Mouse (Mus musculus) hindbrain, embryonic 16.5 days (tissue): ENCODE results near the gene Hipk2. TPM values are rescaled to one million over a fixed set of nuclear protein-coding genes. Genes with fewer than 3 reads are reported as not detected.

Source experiments
- ATAC-seq: fragments of 200-750 bp; cut with Nextera tagmentation; 2 replicates; pipeline ENCODE4 v1.8.0; 2017; ENCODE audit warnings: moderate TSS enrichment, moderate library complexity
- H3K27ac ChIP-seq: fragments of 300-500 bp; sonication (generic); 2 replicates; pipeline ENCODE4 v1.5.1; 2014; ENCODE audit warnings: low read depth, mild to moderate bottlenecking, control low read depth, low read length, moderate library complexity
- H3K27me3 ChIP-seq: fragments of 300-500 bp; sonication (generic); replicated peaks from 2 replicates; pipeline ENCODE4 v1.6.1; 2014; ENCODE audit warnings: low read length; ENCODE audit not compliant: control insufficient read depth, insufficient read depth
- H3K36me3 ChIP-seq: fragments of 300-500 bp; sonication (generic); 2 replicates; pipeline ENCODE4 v1.6.1; 2014; ENCODE audit warnings: mild to moderate bottlenecking, low read length, moderate library complexity, mixed read lengths; ENCODE audit not compliant: control insufficient read depth, insufficient read depth
- H3K4me1 ChIP-seq: fragments of 300-500 bp; sonication (generic); 2 replicates; pipeline ENCODE4 v1.6.1; 2014; ENCODE audit warnings: low read depth, low read length; ENCODE audit not compliant: control insufficient read depth, insufficient read depth
- H3K4me2 ChIP-seq: fragments of 300-500 bp; sonication (generic); 2 replicates; pipeline ENCODE4 v1.6.1; 2014; ENCODE audit warnings: mild to moderate bottlenecking, low read length, control low read depth, moderate library complexity
- H3K4me3 ChIP-seq: fragments of 300-500 bp; sonication (generic); 2 replicates; pipeline ENCODE4 v1.5.1; 2014; ENCODE audit warnings: mild to moderate bottlenecking, low read length, control low read depth, moderate library complexity
- H3K9ac ChIP-seq: fragments of 300-500 bp; sonication (generic); 2 replicates; pipeline ENCODE4 v1.6.1; 2014; ENCODE audit warnings: low read depth, mild to moderate bottlenecking, control low read depth, low read length, moderate library complexity
- H3K9me3 ChIP-seq: fragments of 300-500 bp; sonication (generic); 2 replicates; pipeline ENCODE4 v1.6.1; 2014; ENCODE audit warnings: mild to moderate bottlenecking, low read length, moderate library complexity; ENCODE audit not compliant: control insufficient read depth
- WGBS: fragments of 180-500 bp; shearing (Covaris S2); extraction: QIAGEN DNeasy Blood & Tissue Kit; methylation state at CpG from one replicate; pipeline ENCODE4 v1.1.7; 2014; 5-methylcytosine and 5-hydroxymethylcytosine counted together
- polyA plus RNA-seq: library from polyadenylated mRNA; unstranded; fragments of >200 nt; fragmentation: Nextera tagmentation; extraction: Ambion mirVana; gene quantifications from 2 replicates; pipeline ENCODE4 v1.2.1, GENCODE M21; 2015

The Hipk2 gene
- polyA plus RNA-seq, 1 experiment from 2014 or later: 30.3 TPM

- Histone ChIP-seq H3K36me3 (no peaks in the 10 kb centered on the region), H3K9ac (no peak overlapping the region), H3K9me3 (no peaks in the 10 kb centered on the region), H3K4me3 (no peak overlapping the region), H3K4me2 (no peak overlapping the region), H3K27ac (no peak overlapping the region), H3K4me1 (peaks cover 4% of the 10 kb centered on the region), H3K27me3 (no peaks in the 10 kb centered on the region)
- ATAC-seq: no peak
- 79% methylated on average over 4 of the region's 4 CpGs for WGBS
These were observed 69.0 kb downstream of the Hipk2 start for GRCm38 (mm10) chr6:38806963-38807445.

GRCm38 (mm10) chr6:38805612-38806011 is 70.4 kb downstream of the Hipk2 start:
- no peak for ATAC-seq
- no peak overlapping the region for H3K9ac ChIP-seq
- no peak overlapping the region for H3K4me2 ChIP-seq
- no peaks in the 10 kb centered on the region for H3K9me3 ChIP-seq
- no peaks in the 10 kb centered on the region for H3K36me3 ChIP-seq
- H3K27ac ChIP-seq: no peak overlapping the region
- H3K27me3 ChIP-seq: no peaks in the 10 kb centered on the region
- WGBS: 88% methylated on average over 2 of the region's 2 CpGs
- H3K4me3 ChIP-seq: no peak overlapping the region
- H3K4me1 ChIP-seq: peaks cover 6% of the 10 kb centered on the region

- WGBS: 74% methylated on average over 1 of the region's 1 CpGs
- no peak for ATAC-seq
- H3K27me3 ChIP-seq: no peaks in the 10 kb centered on the region
- H3K4me3 ChIP-seq: no peak overlapping the region
- H3K36me3 ChIP-seq: no peaks in the 10 kb centered on the region
- H3K27ac ChIP-seq: no peak overlapping the region
- H3K4me1 ChIP-seq: peaks cover 6% of the 10 kb centered on the region
- H3K4me2 ChIP-seq: no peak overlapping the region
- no peak overlapping the region for H3K9ac ChIP-seq
- H3K9me3 ChIP-seq: no peaks in the 10 kb centered on the region
These were observed 74.7 kb downstream of the Hipk2 start for GRCm38 (mm10) chr6:38801252-38801651.

- Histone ChIP-seq H3K9ac (no peak overlapping the region), H3K4me2 (no peak overlapping the region), H3K36me3 (no peaks in the 10 kb centered on the region), H3K9me3 (no peaks in the 10 kb centered on the region), H3K4me3 (no peak overlapping the region), H3K27me3 (no peaks in the 10 kb centered on the region), H3K4me1 (peaks cover 6% of the 10 kb centered on the region), H3K27ac (no peak overlapping the region)
- ATAC-seq: no peak
- 90% methylated on average over 3 of the region's 3 CpGs for WGBS
These were observed 78.4 kb downstream of the Hipk2 start for GRCm38 (mm10) chr6:38797548-38797947.

- Histone ChIP-seq H3K27me3 (no peaks in the 10 kb centered on the region), H3K4me3 (no peak overlapping the region), H3K9me3 (no peaks in the 10 kb centered on the region), H3K4me1 (peaks cover 2% of the 10 kb centered on the region; the same call in 1 of the 2 replicates), H3K36me3 (no peaks in the 10 kb centered on the region), H3K9ac (no peak overlapping the region), H3K4me2 (no peak overlapping the region), H3K27ac (no peak overlapping the region)
- no peak for ATAC-seq
These were observed 79.0 kb downstream of the Hipk2 start for GRCm38 (mm10) chr6:38796993-38797392.

GRCm38 (mm10) chr6:38796388-38796787 is 79.6 kb downstream of the Hipk2 start:
- H3K4me1 ChIP-seq: no peaks in the 10 kb centered on the region
- H3K4me3 ChIP-seq: no peak overlapping the region
- no peaks in the 10 kb centered on the region for H3K9me3 ChIP-seq
- no peak overlapping the region for H3K27ac ChIP-seq
- H3K9ac ChIP-seq: no peak overlapping the region
- no peak overlapping the region for H3K4me2 ChIP-seq
- no peaks in the 10 kb centered on the region for H3K27me3 ChIP-seq
- 96% methylated on average over 1 of the region's 1 CpGs for WGBS
- H3K36me3 ChIP-seq: no peaks in the 10 kb centered on the region
- ATAC-seq: no peak

- H3K9ac ChIP-seq: no peak overlapping the region
- no peaks in the 10 kb centered on the region for H3K27me3 ChIP-seq
- WGBS: 90% methylated on average over 3 of the region's 3 CpGs
- no peaks in the 10 kb centered on the region for H3K4me1 ChIP-seq
- H3K36me3 ChIP-seq: no peaks in the 10 kb centered on the region
- H3K27ac ChIP-seq: no peak overlapping the region
- H3K4me3 ChIP-seq: no peak overlapping the region
- H3K9me3 ChIP-seq: no peaks in the 10 kb centered on the region
- H3K4me2 ChIP-seq: no peak overlapping the region
- ATAC-seq: no peak
These were observed 80.7 kb downstream of the Hipk2 start for GRCm38 (mm10) chr6:38795096-38795816.

- H3K9ac ChIP-seq: no peak overlapping the region
- no peaks in the 10 kb centered on the region for H3K27me3 ChIP-seq
- H3K4me3 ChIP-seq: no peak overlapping the region
- ATAC-seq: no peak
- peaks cover 2% of the 10 kb centered on the region; the same call in 1 of the 2 replicates for H3K4me1 ChIP-seq
- H3K36me3 ChIP-seq: no peaks in the 10 kb centered on the region
- H3K4me2 ChIP-seq: no peak overlapping the region
- WGBS: 87% methylated on average over 3 of the region's 3 CpGs
- no peak overlapping the region for H3K27ac ChIP-seq
- no peaks in the 10 kb centered on the region for H3K9me3 ChIP-seq
These were observed 83.0 kb downstream of the Hipk2 start for GRCm38 (mm10) chr6:38792966-38793365.

- Histone ChIP-seq H3K4me1 (peaks cover 5% of the 10 kb centered on the region; the same call in 1 of the 2 replicates), H3K27me3 (no peaks in the 10 kb centered on the region), H3K36me3 (no peaks in the 10 kb centered on the region), H3K4me3 (no peak overlapping the region), H3K4me2 (no peak overlapping the region), H3K9me3 (no peaks in the 10 kb centered on the region), H3K27ac (no peak overlapping the region), H3K9ac (no peak overlapping the region)
- no peak for ATAC-seq
- WGBS: 72% methylated on average over 5 of the region's 5 CpGs
These were observed 86.6 kb downstream of the Hipk2 start for GRCm38 (mm10) chr6:38789221-38789810.
